Mouse (Mus musculus): ENCODE measurements around the gene Rab11fip3.

Rab11fip3 gene

DNA sequence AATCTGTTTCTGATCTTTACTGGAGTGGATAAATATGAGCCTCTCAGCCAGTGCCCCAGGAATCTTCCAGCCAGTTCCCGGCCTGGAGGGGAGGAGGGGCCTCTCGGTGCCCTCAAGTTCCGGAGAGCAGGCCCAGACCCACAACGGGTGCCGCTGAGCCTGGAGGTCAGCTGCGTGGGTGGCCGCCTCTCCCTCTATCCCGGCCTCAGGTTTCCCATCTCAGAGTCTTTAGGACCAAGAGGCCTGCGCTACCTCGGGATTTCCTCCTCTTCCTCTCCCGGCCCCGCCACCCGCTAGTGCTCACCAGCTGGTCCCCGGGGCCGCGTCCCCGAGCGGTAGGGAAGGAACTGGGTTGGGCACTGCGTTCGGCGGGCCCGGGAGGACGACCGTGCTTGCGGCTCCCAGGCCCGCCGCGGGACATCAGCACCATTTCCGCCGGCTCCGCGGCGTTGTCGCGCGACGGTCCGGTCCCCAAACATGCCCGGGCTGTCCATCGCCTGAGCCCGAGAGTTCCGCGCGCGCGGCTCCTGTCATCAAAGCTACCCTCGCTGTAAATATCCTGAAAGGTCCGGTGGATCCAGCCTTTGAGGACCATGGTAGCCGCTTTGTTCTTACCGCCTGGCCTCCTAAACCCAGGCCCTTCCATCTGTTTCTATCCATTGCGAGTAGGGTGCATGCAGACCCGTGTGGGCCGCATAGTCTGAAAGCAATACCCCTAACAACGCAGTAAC lies 127.7 kb downstream of the Rab11fip3 start:
- DNase-seq (ENCODE audit: extremely low spot score, low spot score): peak; percentile 83
